Mouse (Mus musculus) heart, embryonic 12.5 days (tissue): Measurements from ENCODE around the gene Naaladl2. TPM values are rescaled to one million over a fixed set of nuclear protein-coding genes. Genes with fewer than 3 reads are reported as not detected.

Source experiments
- ATAC-seq: fragments of 200-750 bp; cut with Nextera tagmentation; 2 replicates; pipeline ENCODE4 v1.8.0; 2017; ENCODE audit warnings: moderate TSS enrichment, moderate library complexity; ENCODE audit not compliant: insufficient number of reproducible peaks, low FRiP score
- H3K27ac ChIP-seq: fragments of 300-500 bp; sonication (generic); 2 replicates; pipeline ENCODE4 v1.5.1; 2016; ENCODE audit warnings: mild to moderate bottlenecking, moderate library complexity; ENCODE audit not compliant: poor library complexity, severe bottlenecking
- H3K27me3 ChIP-seq: fragments of 300-500 bp; sonication (generic); replicated peaks from 2 replicates; pipeline ENCODE4 v1.6.1; 2016; ENCODE audit warnings: mild to moderate bottlenecking, moderate library complexity
- H3K36me3 ChIP-seq: fragments of 300-500 bp; sonication (generic); 2 replicates; pipeline ENCODE4 v1.6.1; 2016; ENCODE audit warnings: mild to moderate bottlenecking, moderate library complexity
- H3K4me1 ChIP-seq: fragments of 300-500 bp; sonication (generic); replicated peaks from 2 replicates; pipeline ENCODE4 v1.6.1; 2016; ENCODE audit warnings: mild to moderate bottlenecking
- H3K4me2 ChIP-seq: fragments of 300-500 bp; sonication (generic); 2 replicates; pipeline ENCODE4 v1.6.1; 2016; ENCODE audit warnings: mild to moderate bottlenecking, moderate library complexity
- H3K4me3 ChIP-seq: fragments of 300-500 bp; sonication (generic); 2 replicates; pipeline ENCODE4 v1.5.1; 2016; ENCODE audit warnings: mild to moderate bottlenecking
- H3K9ac ChIP-seq: fragments of 300-500 bp; sonication (generic); 2 replicates; pipeline ENCODE4 v1.6.1; 2016; ENCODE audit warnings: mild to moderate bottlenecking, moderate library complexity
- H3K9me3 ChIP-seq: fragments of 300-500 bp; sonication (generic); replicated peaks from 2 replicates; pipeline ENCODE4 v1.6.1; 2016; ENCODE audit warnings: mild to moderate bottlenecking, moderate library complexity
- WGBS: fragments of 180-500 bp; shearing (Covaris S2); methylation state at CpG from one replicate; pipeline ENCODE4 v1.1.7; 2016; 5-methylcytosine and 5-hydroxymethylcytosine counted together
- polyA plus RNA-seq: library from polyadenylated mRNA; unstranded; fragments of >200 nt; fragmentation: Nextera tagmentation; extraction: Ambion mirVana; gene quantifications from 2 replicates; pipeline ENCODE4 v1.2.1, GENCODE M21; 2016

Naaladl2 gene
- polyA plus RNA-seq = 1.9 and 2.0 TPM in 2 replicates

GRCm38 (mm10) chr3:25143555-25144311 lies at the start of gene Naaladl2:
Naaladl2 (minus strand) TSS chr3:25144261.
- H3K4me2 ChIP-seq = peak within 1 kb of the TSS; percentile 77
- H3K9ac ChIP-seq = peak within 1 kb of the TSS; percentile 84
- peak; percentile 84 for ATAC-seq
- H3K27me3 ChIP-seq = no peaks in the 10 kb centered on the region
- H3K4me1 ChIP-seq = no peaks in the 10 kb centered on the region
- H3K36me3 ChIP-seq = no peaks in the 10 kb centered on the region
- H3K9me3 ChIP-seq = no peaks in the 10 kb centered on the region
- peak within 1 kb of the TSS; percentile 39; the same call in 1 of the 2 replicates for H3K27ac ChIP-seq
- H3K4me3 ChIP-seq = peak within 1 kb of the TSS; percentile 84
- WGBS = under 1% methylated on average over 78 of the region's 93 CpGs

- no peak for ATAC-seq
- Histone ChIP-seq H3K36me3 (0 out of 2 replicates have a peak, but pooled peaks cover 4% of the 10 kb centered on the region), H3K4me1 (no peaks in the 10 kb centered on the region), H3K27ac (no peak overlapping the region), H3K4me2 (no peak overlapping the region), H3K4me3 (no peak overlapping the region), H3K9me3 (peaks cover 25% of the 10 kb centered on the region), H3K27me3 (no peaks in the 10 kb centered on the region), H3K9ac (no peak overlapping the region)
- WGBS = 87% methylated on average over 13 of the region's 13 CpGs
Measured at GRCm38 (mm10) chr3:25151721-25152120, 7.7 kb upstream of the Naaladl2 start.

GRCm38 (mm10) chr3:25147271-25147670 lies 3.2 kb upstream of the Naaladl2 start:
- peaks cover 14% of the 10 kb centered on the region for H3K9me3 ChIP-seq

GRCm38 (mm10) chr3:25144961-25145697 lies 1.1 kb upstream of the Naaladl2 start:
- no peak for ATAC-seq
- Histone ChIP-seq H3K27me3 (no peaks in the 10 kb centered on the region), H3K9me3 (peaks cover 7% of the 10 kb centered on the region), H3K4me3 (no peak overlapping the region), H3K27ac (no peak overlapping the region), H3K4me1 (no peaks in the 10 kb centered on the region), H3K4me2 (no peak overlapping the region), H3K36me3 (no peaks in the 10 kb centered on the region), H3K9ac (no peak overlapping the region)
- whole genome bisulfite sequencing = 28% methylated on average over 8 of the region's 8 CpGs

More at GRCm38 (mm10) chr3:25147271-25147670, 3.2 kb upstream of the Naaladl2 start:
- Histone ChIP-seq H3K27me3 (no peaks in the 10 kb centered on the region), H3K27ac (no peak overlapping the region), H3K4me3 (no peak overlapping the region), H3K4me1 (no peaks in the 10 kb centered on the region), H3K4me2 (no peak overlapping the region), H3K9ac (no peak overlapping the region), H3K36me3 (0 out of 2 replicates have a peak, but pooled peaks cover 4% of the 10 kb centered on the region)
- no peak for ATAC-seq

- peak overlapping the region; percentile 84 for H3K4me3 ChIP-seq
- no peaks in the 10 kb centered on the region for H3K4me1 ChIP-seq
- H3K4me2 ChIP-seq = peak overlapping the region; percentile 77
- no peak for ATAC-seq
- no peaks in the 10 kb centered on the region for H3K27me3 ChIP-seq
- no peaks in the 10 kb centered on the region for H3K36me3 ChIP-seq
- H3K9me3 ChIP-seq = no peaks in the 10 kb centered on the region
- peak overlapping the region; percentile 84 for H3K9ac ChIP-seq
- H3K27ac ChIP-seq = no peak overlapping the region
- WGBS = 37% methylated on average over 6 of the region's 6 CpGs
Measured at GRCm38 (mm10) chr3:25143111-25143510, 950 bp downstream of the Naaladl2 start.

GRCm38 (mm10) chr3:25131848-25132247 lies 12.2 kb downstream of the Naaladl2 start:
- Histone ChIP-seq H3K4me3 (no peak overlapping the region), H3K4me2 (no peak overlapping the region), H3K36me3 (no peaks in the 10 kb centered on the region), H3K4me1 (no peaks in the 10 kb centered on the region), H3K9me3 (no peaks in the 10 kb centered on the region), H3K27me3 (no peaks in the 10 kb centered on the region), H3K27ac (no peak overlapping the region), H3K9ac (no peak overlapping the region)
- 55% methylated on average over 3 of the region's 3 CpGs for WGBS
- no peak for ATAC-seq

GRCm38 (mm10) chr3:25127864-25128263 lies 16.2 kb downstream of the Naaladl2 start:
- Histone ChIP-seq H3K9me3 (no peaks in the 10 kb centered on the region), H3K9ac (no peak overlapping the region), H3K4me2 (no peak overlapping the region), H3K27ac (no peak overlapping the region), H3K4me3 (no peak overlapping the region), H3K36me3 (no peaks in the 10 kb centered on the region), H3K4me1 (peaks cover 3% of the 10 kb centered on the region), H3K27me3 (no peaks in the 10 kb centered on the region)
- WGBS = 57% methylated on average over 4 of the region's 4 CpGs
- ATAC-seq = no peak

GRCm38 (mm10) chr3:25124919-25125846 lies 18.9 kb downstream of the Naaladl2 start:
- Histone ChIP-seq H3K9ac (no peak overlapping the region), H3K4me3 (no peak overlapping the region), H3K4me1 (peaks cover 3% of the 10 kb centered on the region), H3K27me3 (no peaks in the 10 kb centered on the region), H3K4me2 (no peak overlapping the region), H3K27ac (no peak overlapping the region), H3K9me3 (no peaks in the 10 kb centered on the region), H3K36me3 (no peaks in the 10 kb centered on the region)
- WGBS = 30% methylated on average over 5 of the region's 5 CpGs
- no peak for ATAC-seq

GRCm38 (mm10) chr3:25113107-25113506 lies 31.0 kb downstream of the Naaladl2 start:
- Histone ChIP-seq H3K27ac (no peak overlapping the region), H3K4me2 (no peak overlapping the region), H3K36me3 (no peaks in the 10 kb centered on the region), H3K9me3 (no peaks in the 10 kb centered on the region), H3K4me1 (no peaks in the 10 kb centered on the region), H3K27me3 (no peaks in the 10 kb centered on the region), H3K4me3 (no peak overlapping the region), H3K9ac (no peak overlapping the region)
- 83% methylated on average over 4 of the region's 4 CpGs for WGBS
- no peak for ATAC-seq

GRCm38 (mm10) chr3:25108997-25109396 lies 35.1 kb downstream of the Naaladl2 start:
- 50% methylated on average over 3 of the region's 3 CpGs for WGBS
- Histone ChIP-seq H3K36me3 (no peaks in the 10 kb centered on the region), H3K4me1 (no peaks in the 10 kb centered on the region), H3K27ac (no peak overlapping the region), H3K9ac (no peak overlapping the region), H3K27me3 (no peaks in the 10 kb centered on the region), H3K4me3 (no peak overlapping the region), H3K4me2 (no peak overlapping the region), H3K9me3 (no peaks in the 10 kb centered on the region)
- peak; percentile 48; the same call in 1 of the 2 replicates for ATAC-seq
